Mouse (Mus musculus): ENCODE measurements around the gene 4930451I11Rik.
A peak's percentile ranks its signal among the peaks of the same experiment; 100 is the strongest.

The 4930451I11Rik gene

DNA sequence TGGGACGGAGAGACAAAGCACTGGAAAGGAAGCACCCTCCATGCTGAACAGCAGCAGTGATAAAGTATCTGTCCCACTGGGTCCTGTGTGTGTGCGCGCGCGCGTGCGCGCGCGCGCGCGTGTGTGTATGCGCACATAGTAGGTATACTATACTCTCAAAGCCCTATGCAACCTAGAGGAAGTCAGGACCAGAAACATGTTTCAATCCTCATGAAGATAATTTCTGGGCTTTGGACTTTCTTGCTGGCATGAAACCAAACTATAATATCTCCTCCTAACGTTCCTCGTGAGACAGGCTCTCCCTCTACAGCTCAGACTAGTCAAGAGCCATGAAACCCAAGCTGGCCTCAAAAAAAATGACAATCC is 30.4 kb downstream of the 4930451I11Rik start:
- no peak for DNase-seq (ENCODE audit: low read depth in 2 of 2, low spot score in 2 of 2)

DNA sequence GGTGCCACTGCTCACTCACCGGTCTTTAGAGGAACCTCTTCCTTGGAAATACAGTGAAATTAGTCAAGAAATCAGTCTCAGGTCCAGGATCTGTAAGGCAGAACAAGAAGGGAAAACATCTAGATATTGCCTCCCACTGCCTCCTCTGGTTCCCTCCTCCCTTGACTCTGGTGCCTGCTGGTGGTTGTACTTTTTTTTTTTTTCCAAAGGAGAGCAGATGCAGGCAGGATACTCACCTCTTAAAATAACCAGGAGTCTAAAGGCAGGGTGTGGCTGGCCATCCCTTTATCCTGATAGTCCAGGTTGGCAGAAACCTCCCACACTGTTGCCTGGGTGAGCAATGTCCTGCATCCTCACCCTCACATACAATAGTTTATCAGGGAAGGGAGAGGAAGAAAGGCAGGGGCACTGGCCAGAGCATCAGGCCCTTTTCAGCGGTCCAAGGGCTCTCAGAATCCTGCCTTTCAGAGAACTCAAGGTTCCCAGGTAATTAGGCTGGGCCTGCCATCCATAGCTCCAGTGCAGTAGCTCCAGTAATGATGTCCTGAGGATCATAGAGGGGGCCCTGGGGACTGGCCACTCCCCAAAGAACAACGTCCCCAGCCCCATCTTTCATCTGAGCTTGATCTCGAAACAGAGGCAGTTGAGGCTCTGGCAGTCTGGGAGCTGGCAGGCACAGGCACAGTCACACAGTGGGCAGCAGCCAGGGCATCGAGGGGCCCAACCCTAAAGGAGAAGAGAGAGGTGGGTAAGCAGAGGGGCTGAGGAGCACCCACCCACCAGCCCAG is 31.0 kb downstream of the 4930451I11Rik start:
- DNase-seq (ENCODE audit: low read depth in 2 of 2, low spot score in 2 of 2): no peak

DNA sequence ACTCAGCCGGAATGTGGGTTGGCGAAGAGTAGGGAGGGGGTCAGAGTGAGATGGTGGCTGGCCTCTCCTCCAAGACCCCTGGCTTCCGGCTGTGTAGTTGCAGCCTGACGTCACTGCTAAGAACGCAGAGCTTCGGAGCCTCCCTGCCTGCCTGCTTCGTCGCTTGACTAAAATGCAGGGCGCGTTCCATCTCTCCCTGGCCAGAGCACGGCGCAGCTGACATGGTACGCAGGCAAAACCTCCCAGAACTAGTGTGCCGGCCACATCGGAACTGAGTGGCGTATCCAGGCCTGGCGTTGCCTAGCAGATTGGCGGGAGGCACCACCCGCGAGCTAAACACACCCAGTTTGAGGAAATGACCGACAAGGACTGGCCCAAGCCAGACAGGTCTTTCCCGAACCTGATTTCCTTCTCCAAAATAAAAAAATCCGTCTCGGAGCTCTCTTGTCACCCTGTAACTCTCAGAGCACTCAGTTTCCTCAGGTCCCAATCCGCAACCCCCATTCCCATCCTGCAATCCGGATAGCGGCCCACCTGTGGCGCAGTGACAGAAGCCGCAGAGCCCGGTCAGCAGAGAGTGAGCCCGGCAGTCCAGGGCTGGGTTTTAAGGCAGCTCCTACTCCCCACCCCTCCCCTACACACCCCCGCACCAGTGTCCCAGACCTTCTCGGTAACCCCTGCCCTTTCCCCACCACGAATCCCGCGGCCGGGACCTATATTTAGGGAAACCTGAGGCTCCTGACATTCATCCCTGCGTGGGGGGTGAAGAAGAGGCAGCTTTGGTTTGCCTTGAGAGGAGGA is 31.8 kb downstream of the 4930451I11Rik start:
- DNase-seq (ENCODE audit: low read depth in 2 of 2, low spot score in 2 of 2): no peak

DNA sequence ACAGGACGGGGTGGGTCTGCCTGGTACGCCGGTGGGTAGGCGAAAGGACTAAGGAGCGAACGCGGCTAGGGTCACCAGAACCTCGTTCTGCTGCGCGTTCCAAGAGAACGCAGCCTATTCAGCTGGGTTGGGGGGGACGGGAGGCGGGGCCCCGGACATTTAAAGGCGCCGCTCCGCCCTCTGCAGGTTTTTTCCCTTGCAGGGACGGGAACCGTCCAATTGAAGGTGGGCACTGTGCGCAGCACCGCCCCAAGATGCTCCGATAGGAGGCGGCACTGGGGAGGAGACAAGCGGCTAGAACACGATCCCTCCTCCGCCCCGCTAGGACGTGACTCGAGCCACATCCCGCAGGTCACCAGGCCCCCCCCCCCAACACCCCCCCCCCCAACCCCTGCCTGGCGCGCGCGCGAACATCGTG is 32.4 kb downstream of the 4930451I11Rik start:
- DNase-seq (ENCODE audit: low read depth in 2 of 2, low spot score in 2 of 2): peak; percentile 92 to 94

DNA sequence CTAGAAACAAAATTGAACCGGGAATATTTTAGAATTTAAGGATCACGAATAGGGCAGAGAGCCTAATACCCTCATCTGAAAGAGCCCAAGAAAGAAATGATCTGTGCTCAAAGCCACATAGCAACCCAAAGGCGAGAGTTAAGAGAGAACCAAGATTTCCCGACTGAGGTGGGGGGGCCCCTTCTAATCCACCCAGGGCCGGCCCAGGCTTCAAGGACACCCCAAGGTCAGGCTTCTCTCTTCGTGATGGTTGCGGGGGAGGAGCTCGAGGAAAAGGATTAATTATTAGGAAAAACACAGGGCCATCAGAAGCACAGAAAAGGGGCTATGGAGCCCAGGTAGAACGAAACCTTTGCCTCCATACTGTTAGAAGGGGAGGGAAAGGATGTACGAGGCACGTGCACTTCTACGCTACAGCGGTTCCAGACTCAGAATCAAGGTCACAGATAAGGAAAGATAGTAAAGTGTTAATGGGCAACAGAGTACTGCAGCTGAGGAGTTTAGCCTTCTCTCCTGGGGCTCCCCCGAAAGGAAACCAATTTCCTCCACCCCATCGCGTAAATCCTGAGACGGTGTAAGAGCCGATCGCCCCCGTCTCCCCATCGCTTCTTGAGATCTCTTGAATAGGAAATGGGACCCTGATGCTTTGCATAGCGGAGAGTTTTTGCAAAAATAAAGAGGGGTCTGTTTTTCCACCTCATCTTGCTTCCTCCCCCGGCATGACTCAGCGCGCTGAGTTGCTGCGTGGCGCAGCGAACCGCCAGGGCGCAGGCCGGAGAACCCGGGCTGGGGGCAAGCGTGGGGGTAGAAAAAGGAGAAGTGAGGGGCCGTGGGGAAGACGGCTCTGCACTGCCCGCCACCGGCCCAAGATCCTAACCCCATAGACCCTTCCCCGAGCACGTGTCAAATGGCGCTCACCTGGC is 33.1 kb downstream of the 4930451I11Rik start:
- DNase-seq (ENCODE audit: low read depth in 2 of 2, low spot score in 2 of 2): peak in 1 of 2 experiments; percentile 31

DNA sequence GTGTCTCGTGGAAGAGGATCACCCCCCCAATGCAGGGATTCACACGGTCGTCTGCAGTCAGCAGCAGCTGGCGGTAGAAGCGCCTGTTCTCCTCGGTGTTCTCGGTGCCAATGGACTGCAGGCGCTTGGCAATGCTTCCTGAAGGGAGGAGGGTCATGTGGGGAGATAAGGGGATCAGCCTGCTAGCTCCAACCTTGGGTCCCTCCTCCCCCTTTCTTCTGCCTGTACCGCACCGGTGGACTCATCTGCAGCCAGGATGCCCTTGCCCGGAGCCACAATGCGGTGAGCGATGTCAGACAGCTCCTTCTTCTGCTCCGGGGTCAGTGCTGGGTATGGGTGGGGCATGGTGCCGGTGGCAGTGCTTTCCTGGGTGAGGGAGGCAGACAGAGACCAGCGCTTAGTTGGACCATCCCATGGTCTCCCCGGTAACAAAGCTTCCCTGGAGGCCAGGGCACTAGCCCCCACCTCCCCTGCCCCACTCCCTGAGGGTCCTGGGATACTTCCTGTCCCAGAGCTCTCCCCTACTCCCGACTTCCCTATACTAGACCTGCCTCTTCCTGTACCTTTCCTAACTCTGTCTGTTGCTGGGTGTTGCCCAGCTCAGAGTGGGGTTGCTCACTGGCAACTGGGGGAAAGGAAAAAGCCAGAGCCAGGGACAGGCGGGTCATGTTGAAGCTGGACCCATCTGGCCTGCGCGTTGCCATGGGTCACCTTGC is 33.9 kb downstream of the 4930451I11Rik start, which contains the start of gene Fam57b:
Gene Fam57b (plus strand): TSS at position 258 of the 716 bp plus-strand sequence.
- DNase-seq (ENCODE audit: low read depth in 2 of 2, low spot score in 2 of 2): no peak

DNA sequence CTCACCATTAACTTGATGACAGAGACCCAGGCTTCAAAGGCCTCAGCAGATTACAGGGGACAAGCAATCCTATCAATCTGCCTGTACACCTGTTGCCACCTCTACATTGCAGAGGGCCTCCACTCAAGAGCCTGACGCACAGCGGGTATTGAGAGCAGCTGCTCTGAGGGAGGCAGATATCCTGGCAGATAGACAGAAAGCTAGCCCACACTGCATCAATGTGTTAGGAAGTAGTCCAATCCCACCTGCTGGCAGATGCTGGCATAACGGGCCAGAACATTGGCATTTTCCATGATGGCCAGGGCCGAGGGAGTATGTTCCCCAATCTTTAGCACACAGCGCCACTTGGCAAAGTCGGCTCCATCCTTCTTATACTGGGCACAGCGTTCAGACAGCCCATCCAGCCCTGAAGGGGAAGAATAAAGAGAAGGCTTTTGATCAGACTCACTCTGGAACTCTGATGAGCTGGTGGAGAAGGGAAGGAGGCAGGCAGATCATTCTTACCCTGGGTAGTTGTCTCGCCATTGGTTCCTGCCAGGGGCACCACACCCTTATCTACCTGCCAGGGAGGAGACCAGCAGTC is 35.0 kb downstream of the 4930451I11Rik start:
- DNase-seq (ENCODE audit: low read depth in 2 of 2, low spot score in 2 of 2): peak in 1 of 2 experiments; percentile 44

DNA sequence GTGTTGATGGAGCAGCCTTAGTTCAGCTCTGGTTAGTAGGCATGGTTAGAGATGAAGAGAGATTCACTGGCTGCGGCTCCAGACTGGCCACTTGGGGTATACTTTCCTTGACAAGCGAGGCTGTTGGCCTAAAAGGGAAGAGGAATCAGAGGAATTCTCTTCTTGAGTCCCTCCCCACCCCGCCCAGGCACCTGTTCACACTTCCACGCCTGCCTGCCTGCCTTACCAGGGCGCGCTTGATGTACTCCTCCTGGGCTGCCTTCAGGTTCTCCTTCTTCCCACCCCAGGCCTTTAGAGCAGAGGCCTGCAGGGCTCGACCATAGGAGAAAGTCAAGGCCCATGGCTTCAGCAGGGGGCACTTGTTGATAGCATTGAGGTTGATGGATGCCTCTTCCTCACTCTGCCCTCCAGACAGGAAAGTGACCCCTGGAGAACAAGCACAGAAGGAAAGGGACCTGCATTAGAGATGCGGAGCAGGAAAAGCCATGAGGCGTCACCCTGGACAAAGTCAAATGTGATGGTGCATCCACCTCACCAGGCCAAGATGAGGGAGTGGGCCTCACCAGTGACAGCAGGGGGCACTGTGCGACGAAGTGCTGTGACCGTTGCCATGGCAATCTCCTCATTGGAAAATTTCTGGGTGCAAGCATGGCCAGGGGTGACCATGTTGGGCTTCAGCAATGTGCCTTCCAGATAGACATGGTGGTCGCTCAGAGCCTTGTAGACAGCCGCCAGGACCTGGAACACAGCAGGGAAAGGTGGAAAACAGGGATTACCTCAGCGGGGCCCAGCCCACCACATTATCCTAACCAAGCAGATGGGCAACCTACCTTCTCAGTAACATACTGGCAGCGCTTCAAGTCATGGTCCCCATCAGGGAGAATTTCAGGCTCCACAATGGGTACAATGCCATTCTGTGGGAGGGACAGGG is 35.8 kb downstream of the 4930451I11Rik start:
- no peak for DNase-seq (ENCODE audit: low read depth in 2 of 2, low spot score in 2 of 2)

DNA sequence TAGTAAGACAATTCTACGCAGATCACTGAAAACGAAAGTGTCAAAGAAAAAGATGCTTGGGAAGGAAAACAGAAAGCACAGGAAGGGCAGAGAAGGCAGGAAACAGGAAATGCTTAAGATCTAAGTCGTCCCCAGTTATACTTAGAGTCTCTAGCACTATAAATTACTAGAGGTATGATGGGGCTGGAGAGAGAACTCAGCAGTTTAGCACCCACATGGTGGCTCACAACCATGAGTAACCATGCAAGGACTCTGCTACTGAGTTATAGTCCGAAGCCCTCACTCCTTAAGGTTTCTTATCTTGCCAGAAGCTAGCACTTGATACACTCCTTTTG is 37.2 kb downstream of the 4930451I11Rik start:
- DNase-seq (ENCODE audit: low read depth in 2 of 2, low spot score in 2 of 2): no peak

DNA sequence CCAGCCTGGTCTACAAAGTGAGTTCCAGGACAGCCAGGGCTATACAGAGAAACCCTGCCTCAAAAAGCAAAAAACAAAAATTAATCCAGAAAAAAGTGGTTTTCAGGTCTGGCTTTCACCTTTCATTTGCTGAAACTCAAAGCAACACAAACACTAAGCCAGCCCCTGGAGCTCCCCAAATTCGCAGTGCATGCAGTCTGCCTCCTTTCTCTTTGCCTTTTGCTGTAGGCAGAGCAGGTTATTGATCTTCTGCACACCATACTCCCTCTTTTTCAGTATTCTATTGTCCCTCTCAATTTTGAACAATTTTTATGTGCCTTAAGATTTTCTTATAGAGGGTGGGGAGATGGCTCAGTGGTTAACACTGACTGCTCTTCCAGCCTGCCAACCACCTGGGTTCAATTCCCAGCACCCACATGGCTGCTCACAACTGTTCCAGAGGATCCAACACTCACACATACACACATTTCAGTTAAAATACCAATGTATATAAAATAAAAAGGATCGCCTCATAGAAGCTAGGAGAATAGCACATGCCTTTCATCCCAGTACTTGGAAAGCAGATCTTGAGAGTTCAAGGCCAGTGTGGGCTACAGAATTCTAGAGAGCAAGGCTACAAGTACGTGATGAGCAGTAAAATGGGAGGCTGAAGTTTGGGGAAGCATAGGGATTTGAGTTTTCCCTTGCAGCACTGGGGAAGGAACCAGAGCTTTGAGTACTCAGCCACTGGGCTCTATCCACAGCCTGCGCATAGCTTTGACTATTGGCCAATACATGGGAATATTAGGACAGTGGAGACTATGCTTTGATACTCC is 37.8 kb downstream of the 4930451I11Rik start:
- no peak for DNase-seq (ENCODE audit: low read depth in 2 of 2, low spot score in 2 of 2)

DNA sequence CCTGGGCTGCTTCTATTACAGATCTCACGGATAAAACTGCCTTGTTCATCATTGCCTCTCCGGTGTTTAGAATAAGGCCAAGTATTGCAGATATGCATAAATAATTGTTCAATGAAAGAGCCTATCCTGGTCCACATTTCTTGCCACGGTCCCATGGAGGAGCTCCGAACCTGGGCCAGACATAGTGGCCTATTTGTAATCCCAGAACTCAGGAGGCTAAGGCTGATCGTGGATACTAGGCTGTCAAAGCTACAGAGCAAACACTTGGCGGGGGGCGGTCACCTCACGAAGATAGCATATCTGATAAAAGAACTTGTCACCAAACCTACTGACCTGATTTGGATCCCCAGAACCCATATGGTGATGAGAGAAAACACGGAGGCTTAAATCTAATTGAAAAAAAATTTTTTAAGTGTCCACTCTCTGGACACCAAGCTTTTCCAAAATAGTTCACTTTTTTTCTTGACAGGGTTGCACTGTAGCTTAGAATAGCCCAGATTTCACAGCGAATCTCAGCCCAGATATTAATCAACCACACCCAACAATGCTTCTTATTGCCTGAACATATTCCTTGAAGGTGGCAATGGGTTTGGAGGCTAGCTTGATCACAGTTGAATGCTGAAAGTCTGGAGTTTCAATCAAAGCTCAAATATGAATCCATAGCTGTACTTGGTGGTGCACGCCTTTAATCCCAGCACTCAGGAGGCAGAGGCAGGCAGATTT is 38.6 kb downstream of the 4930451I11Rik start:
- DNase-seq (ENCODE audit: low read depth in 2 of 2, low spot score in 2 of 2): no peak

DNA sequence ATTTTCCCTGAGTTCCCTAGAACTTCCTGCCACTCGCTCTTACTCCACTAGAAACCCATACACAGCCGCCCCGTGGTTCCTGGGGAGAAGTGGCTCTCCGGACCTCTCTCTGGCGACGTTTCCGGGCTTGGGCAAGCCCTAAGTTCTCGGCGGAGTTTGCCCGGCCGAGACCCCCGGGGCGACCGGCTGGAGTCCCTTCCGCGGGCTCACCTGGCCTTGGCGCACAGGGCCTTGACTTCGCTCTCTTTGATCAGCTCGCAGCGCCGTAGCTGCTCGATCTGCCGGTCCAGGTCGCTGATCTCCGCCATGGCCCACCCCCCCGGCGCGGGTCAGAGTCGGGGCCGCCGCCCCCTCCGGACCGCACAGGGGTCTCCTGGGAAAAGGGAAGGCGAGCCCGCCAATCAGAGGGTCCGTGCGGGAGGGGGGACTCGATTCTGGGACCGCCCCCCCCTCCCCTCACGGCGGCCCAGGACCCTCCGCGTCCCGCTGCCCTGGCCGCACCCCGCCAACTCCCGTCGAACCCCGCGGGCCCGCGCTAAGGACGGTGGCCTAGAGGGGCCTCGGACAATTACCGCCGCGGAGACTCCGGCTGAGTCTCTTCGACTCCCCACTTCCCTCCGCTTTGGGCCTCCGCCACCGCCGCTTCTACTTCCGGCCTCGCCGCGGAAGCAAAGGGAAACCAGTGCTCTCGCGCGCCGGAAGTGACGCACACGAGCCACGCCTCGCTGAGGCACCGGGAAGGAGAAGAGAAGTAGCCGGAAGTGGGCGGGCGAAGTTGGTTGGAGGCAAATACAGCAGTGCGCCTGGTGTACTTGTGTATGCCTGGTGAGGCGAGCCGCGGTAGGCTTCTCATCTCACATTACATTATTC is 39.4 kb downstream of the 4930451I11Rik start, which contains the start of gene Ppp4c:
Gene Ppp4c (minus strand): TSS at position 646 of the 870 bp plus-strand sequence.
- peak; percentile 91 to 95 for DNase-seq (ENCODE audit: low read depth in 2 of 2, low spot score in 2 of 2)

DNA sequence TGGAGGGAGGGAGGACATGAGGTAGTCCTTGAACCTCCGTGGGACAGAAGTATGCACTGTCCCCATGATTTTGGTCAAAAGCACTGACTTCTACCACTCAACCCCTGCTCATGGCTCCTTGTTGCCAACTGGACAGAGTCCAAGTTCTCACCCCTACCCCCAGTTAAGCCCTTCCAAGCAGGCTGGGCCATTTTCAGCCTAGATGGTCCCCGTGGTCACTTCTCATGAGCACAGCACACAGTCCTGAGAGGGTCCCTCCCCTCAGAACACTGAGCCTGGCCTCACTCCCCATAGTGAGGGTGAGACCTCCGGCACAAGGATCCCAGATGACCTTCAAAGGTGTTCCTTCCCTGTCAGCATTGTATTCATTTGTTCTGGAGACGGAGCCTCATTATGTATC is 42.3 kb downstream of the 4930451I11Rik start:
- no peak for DNase-seq (ENCODE audit: low read depth in 2 of 2, low spot score in 2 of 2)

DNA sequence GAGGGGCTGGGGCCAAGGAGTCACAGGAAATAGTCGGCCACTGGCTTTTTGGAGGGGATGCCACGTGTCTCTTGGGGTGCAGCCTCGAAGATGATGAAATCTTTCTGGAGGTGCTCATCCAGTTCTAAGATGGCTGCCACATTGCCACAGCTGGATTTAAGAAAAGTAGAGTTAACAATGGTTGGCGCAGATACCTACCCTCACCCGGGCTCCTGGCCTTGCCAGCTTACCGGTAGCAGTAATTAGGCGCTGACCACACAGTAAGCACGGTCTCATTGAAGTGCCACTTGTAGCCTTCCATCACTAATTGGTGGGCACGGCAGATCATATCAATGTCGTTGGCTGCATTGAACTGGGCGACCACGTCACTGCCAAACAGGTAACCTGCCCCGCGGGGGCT is 45.3 kb downstream of the 4930451I11Rik start:
- no peak for DNase-seq (ENCODE audit: low read depth in 2 of 2, low spot score in 2 of 2)

DNA sequence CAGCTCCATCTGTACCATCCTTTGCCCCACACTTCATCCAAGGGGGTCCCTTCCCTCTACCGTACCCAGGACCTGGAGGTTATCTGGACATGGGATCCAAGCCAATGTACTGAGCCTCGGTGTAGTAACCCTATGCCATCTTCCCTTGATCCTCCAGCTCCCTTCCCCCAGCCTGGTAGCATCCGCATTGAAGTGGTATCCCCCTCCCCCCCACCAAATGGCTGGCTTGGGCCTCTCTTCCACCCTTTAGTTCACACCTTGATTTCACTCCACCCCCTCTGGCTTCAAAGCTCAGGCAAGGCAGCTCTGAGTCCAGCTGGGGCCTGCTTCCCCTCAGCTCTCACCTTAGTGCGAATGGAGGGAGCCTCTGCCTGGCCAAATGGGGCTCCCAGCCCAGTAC is 46.4 kb downstream of the 4930451I11Rik start:
- no peak for DNase-seq (ENCODE audit: low read depth in 2 of 2, low spot score in 2 of 2)

DNA sequence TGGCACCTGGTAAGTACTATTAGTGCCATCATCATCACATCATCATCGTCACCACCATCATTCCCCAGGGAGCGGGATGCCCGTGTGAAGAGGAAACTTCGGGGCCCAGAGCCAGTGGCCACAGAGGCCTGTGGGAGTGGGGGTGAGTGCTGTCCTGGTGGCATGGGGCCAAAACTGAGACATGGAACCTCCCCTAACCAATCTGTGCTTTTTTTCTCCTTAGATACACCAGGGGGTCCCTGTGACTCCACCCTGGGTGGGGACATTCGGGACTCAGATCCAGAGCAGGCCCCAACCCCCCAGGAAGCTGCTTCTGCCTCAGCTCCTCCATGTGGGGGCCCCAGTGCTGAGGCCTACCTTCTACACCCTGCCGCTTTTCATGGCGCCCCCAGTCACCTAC is 47.0 kb downstream of the 4930451I11Rik start:
- no peak for DNase-seq (ENCODE audit: low read depth in 2 of 2, low spot score in 2 of 2)

DNA sequence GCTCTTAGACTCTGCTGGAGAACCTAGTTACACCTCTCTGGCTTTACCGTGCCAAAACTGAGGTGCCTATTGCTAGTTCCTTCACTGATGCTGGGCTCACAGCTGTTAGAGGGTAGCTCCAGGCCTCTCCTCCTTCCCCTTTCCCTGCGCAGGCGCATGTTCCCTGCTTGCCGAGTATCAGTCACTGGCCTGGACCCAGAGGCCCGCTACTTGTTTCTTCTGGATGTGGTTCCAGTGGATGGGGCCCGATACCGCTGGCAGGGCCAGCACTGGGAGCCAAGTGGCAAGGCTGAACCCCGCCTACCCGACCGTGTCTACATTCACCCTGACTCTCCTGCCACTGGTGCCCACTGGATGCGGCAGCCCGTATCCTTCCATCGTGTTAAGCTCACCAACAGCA is 48.7 kb downstream of the 4930451I11Rik start:
- DNase-seq (ENCODE audit: low read depth in 2 of 2, low spot score in 2 of 2): no peak
